Mouse (Mus musculus): ENCODE measurements around the gene Kpna1. TPM values are rescaled to one million over a fixed set of nuclear protein-coding genes. Genes with fewer than 3 reads are reported as not detected.

The Kpna1 gene
- total and polyA plus RNA-seq, 3 experiments = 24.5 to 34.9 TPM; not detected in 1

GRCm38 (mm10) chr16:36053524-36054275 lies 75.2 kb downstream of the Kpna1 start:
- Histone ChIP-seq H3K27ac (ENCODE audit: control insufficient read depth, low read depth, low read length) (no peak overlapping the region), H3K36me3 (ENCODE audit: control insufficient read depth in 1 of 2, insufficient read depth in 2 of 2, low read length in 2 of 2) (peaks cover 2 to 7% of the 10 kb centered on the region in 2 experiments; a peak in 3 of 4 replicates), H3K4me3 (ENCODE audit: control insufficient read depth in 1 of 2, insufficient read depth in 1 of 2, low read depth in 2 of 2, low read length in 2 of 2) (no peak overlapping the region), H3K9me3 (replicated peaks; ENCODE audit: insufficient read depth, low read length) (no peaks in the 10 kb centered on the region), H3K27me3 (ENCODE audit: control insufficient read depth in 1 of 2, insufficient read depth in 2 of 2, low read length in 2 of 2) (no peaks in the 10 kb centered on the region), H3K4me1 (ENCODE audit: control insufficient read depth in 1 of 2, insufficient read depth in 2 of 2, low read length in 2 of 2) (peaks cover 3 to 6% of the 10 kb centered on the region in 2 experiments; a peak in 2 of 4 replicates), H3K9ac (ENCODE audit: control insufficient read depth, low read depth, low read length, poor library complexity, severe bottlenecking) (no peak overlapping the region), H3K79me2 (ENCODE audit: control insufficient read depth, insufficient read depth, low read length, poor library complexity) (no peaks in the 10 kb centered on the region)
- TF ChIP-seq MAZ (IDR thresholded peaks at IDR 0.05; ENCODE audit: low read depth, low read length) (no peak), JUND (IDR thresholded peaks at IDR 0.05; ENCODE audit: low read depth, low read length) (no peak), ZNF384 (IDR thresholded peaks at IDR 0.05; ENCODE audit: low read depth, low read length) (no peak), GATA1 (IDR thresholded peaks at IDR 0.05; ENCODE audit: low read depth, low read length) (no peak), EP300 (IDR thresholded peaks at IDR 0.05; ENCODE audit: low read depth in 1 of 2, low read length in 2 of 2) (no peak), ZC3H11A (IDR thresholded peaks at IDR 0.05; ENCODE audit: low read depth, low read length) (no peak), MYC (IDR thresholded peaks at IDR 0.05; ENCODE audit: low read depth, low read length) (no peak), UBTF (IDR thresholded peaks at IDR 0.05; ENCODE audit: borderline replicate concordance, insufficient read depth, low read depth, low read length) (no peak), TAL1 (IDR thresholded peaks at IDR 0.05; ENCODE audit: low read length) (no peak), USF2 (IDR thresholded peaks at IDR 0.05; ENCODE audit: borderline replicate concordance in 1 of 2, insufficient read depth in 1 of 2, low read depth in 1 of 2, low read length in 2 of 2) (no peak), RAD21 (IDR thresholded peaks at IDR 0.05; ENCODE audit: low read depth, low read length) (no peak), ETS1 (IDR thresholded peaks at IDR 0.05; ENCODE audit: low read depth, low read length) (no peak), POLR2A (IDR thresholded peaks at IDR 0.05; ENCODE audit: control insufficient read depth in 1 of 2, insufficient read depth in 1 of 2, low read depth in 1 of 2, low read length in 2 of 2, poor library complexity in 1 of 2) (no peak), NRF1 (IDR thresholded peaks at IDR 0.05; ENCODE audit: insufficient read depth, low read depth, low read length, poor library complexity, severe bottlenecking) (no peak), MYB (IDR thresholded peaks at IDR 0.05; ENCODE audit: low read depth, low read length) (no peak), POLR2AphosphoS5 (IDR thresholded peaks at IDR 0.05; ENCODE audit: borderline replicate concordance, low read depth, low read length) (no peak), CTCF (IDR thresholded peaks at IDR 0.05 in 2 of 3, conservative IDR thresholded peaks at IDR 0.05 in 1 of 3; ENCODE audit: control insufficient read depth in 1 of 3, insufficient read depth in 1 of 3, low read depth in 2 of 3, low read length in 3 of 3, poor library complexity in 1 of 3, severe bottlenecking in 1 of 3) (no peak), POLR2AphosphoS2 (IDR thresholded peaks at IDR 0.05; ENCODE audit: low read length) (no peak), ZKSCAN1 (IDR thresholded peaks at IDR 0.05; ENCODE audit: low read depth, low read length) (no peak), TBP (IDR thresholded peaks at IDR 0.05; ENCODE audit: low read depth, low read length) (no peak)
- no peak for DNase-seq (ENCODE audit: low read depth, low spot score)
